Mouse (Mus musculus) bone marrow, adult 2 months (tissue): ENCODE measurements around the gene Cebpb.
A peak's percentile ranks its signal among the peaks of the same experiment; 100 is the strongest.

Source experiments
- CTCF ChIP-seq: fragments of 200-500 bp; IDR thresholded peaks from 2 replicates; pipeline ENCODE4 v1.5.1; 2011; ENCODE audit warnings: low read length, control low read depth; ENCODE audit not compliant: control insufficient read depth, insufficient read depth
- POLR2A ChIP-seq: fragments of 200-500 bp; IDR thresholded peaks from 2 replicates; pipeline ENCODE4 v1.6.1; 2011; ENCODE audit warnings: low read depth, mild to moderate bottlenecking, control low read depth, low read length, borderline replicate concordance; ENCODE audit not compliant: control insufficient read depth

DNA sequence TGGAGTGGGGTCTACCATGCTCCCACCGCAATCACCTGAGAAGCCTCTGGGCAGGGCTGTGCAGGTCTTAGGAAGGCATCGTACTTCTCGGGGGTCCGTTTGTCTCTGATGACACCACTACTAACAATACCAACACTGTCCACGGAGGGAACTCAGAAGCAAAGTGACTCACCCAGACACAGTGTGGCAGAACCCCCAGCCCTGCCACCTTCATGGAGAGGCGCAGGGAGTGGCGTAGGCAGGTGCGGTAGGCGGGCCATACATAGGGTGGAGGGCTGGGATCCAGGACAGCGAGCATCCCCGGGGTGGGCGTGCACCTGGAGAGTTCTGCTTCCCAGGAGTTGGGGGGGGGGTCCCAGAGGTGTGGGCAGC is 603 bp upstream of the Cebpb start:
- TF ChIP-seq CTCF = peak; percentile 4; the same call in 1 of the 2 replicates
- TF ChIP-seq POLR2A = peak; percentile 19; the same call in 1 of the 2 replicates
